Mouse (Mus musculus) cerebellum, adult 8-10 months (tissue): ENCODE data around the gene Pmpca.
"Not testable (repeated sequence)": the region's sequence is repeated elsewhere in the genome, so short reads cannot be mapped to it uniquely, and the experiment has no call there.

Experiments used
- DNase-seq: peaks from one replicate; pipeline ENCODE4 v3.0.0; 2022

Gene Pmpca

DNA sequence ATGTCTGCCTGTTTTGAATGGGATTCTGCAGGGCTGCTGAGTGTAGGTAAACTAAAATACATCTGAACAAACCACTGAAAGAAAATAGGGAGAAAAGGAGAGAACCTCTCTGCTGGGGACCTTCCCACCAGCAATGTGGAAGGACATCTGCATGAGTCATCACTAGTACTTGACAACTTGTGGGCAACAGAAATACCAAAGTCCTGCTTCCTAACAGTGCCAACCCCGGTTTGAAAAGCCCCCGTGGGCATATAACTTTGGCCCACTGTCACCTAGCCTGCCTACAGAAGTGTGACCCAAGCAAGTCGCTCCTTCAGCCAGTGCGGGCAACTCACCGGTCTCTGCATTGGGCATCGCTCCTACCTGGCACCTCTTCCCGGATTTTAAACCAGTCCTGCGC lies 16.7 kb upstream of the Pmpca start:
- DNase-seq = no peak

DNA sequence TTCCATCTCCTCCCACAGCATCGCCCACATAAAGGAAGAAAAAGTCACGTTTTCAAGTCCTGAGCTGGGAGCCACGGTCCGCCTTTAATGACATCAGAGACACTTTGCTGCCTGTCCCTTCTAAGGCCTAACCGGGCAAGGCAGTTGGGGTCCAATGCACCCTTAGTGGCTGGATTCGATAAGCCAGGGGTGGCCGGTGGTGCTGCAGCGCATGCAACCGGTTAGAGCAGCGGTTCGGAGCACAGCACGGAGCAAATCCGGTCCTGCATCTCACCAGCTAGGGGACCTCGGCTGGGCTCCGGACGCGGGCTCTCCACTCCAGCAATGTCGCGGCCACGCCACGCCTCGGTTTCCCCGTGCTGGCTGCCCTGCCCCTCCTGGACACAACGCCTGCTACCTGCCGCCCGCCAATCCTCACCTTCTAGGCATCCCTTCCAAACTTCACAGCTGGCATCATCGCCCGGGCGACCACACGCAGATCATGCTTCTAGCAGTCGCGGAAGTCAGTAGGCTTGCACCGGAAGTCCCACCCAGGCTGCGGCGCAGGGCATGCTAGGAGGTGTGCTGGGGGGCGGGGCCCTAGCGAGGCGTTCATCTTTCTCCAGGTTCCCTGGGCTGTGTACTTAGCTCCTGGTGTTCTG lies 8.9 kb upstream of the Pmpca start, which contains the start of gene Snapc4:
Snapc4 (minus strand) TSS at position 523 of the 641 bp plus-strand sequence.
- peak; percentile 71 for DNase-seq

DNA sequence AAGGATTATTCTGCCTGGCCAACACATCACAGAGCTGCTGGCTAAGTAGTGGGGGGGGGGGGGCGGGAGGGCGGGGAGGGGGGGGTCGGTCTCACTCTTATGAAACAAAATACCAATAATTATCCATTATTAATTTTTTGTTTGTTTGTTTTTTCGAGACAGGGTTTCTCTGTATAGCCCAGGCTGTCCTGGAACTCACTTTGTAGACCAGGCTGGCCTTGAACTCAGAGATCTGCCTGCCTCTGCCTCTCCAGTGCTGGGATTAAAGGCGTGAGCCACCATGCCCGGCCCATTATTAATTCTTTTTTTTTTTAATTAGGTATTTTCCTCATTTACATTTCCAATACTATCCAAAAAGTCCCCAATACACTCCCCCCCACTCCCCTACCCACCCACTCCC lies 8.3 kb upstream of the Pmpca start:
- DNase-seq = not testable (repeated sequence)

DNA sequence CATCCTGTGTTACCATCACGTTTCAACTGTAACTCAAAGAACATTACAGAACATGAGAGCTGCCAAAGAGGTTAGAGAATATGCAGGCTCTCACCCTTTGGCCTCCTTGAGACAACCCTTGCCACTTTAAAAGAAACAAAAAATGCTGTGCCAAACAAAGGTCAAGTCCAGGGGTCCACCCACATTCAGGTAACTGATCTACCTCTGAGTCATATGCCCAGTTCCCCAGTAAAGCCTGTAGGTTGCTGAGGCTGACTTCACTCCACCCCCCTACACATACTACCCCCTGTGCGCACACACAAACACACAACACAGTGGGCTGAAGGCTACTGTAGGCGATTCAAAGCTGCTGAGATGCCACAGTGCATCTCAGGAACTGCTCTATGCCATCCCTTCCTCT lies 1.4 kb upstream of the Pmpca start:
- DNase-seq = no peak

DNA sequence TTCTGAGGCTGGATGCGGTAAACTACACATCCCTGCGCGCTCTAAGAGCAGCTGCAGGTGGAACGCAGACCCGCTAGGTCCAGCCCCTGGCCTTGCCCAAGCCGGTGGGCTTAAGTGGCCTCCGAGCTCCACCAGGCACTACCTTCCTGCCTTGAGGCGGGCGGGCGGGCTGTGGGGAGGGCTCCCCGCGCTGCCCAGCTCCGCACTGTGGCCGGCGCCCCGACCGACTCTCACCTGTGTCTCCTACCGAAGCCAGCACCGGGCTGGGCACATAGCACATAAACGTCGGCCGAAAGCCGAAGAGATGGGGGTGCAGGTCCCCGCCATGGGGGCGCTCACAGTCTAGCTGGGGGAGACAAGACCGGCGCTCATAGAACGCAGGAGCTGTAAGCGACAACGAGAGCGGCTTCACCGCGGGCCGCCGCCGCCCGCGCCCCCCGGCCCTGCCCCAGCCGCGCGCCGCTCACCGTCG lies 421 bp upstream of the Pmpca start:
- DNase-seq = no peak

DNA sequence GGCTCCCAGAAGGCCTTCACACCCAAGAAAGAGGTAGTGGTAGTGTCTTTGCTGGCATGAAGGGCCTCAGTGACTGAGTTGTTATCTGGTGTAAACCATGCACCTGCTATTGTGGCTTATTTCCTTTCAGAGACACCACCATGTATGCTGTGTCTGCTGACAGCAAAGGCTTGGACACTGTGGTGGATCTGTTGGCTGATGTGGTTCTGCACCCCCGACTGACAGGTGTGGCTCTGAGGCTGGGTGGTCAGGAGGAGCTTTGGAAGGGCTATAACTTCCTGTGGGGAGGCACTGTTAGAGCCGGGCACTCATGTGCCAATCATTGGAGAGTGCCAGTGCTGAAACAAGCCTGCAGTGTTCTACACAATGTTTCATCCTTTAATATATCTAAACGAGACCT lies 1.8 kb downstream of the Pmpca start:
- no peak for DNase-seq

DNA sequence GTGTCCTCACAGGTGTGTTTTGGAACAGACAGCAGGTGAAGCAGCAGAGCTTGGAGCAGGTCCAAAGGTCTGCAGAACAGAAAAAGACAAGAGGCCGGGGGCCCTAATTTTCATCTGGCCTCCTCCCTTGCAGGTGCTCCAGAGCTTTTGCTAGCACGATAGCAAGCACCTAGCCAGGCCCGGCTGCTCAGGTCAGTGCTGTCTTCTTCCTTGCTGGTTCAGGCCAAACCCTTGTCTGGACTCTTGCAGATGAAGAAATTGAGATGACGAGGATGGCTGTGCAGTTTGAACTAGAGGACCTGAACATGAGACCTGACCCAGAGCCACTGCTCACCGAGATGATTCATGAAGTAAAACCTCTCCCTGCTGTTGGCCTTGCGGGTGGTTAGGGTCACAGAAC lies 2.5 kb downstream of the Pmpca start:
- no peak for DNase-seq

DNA sequence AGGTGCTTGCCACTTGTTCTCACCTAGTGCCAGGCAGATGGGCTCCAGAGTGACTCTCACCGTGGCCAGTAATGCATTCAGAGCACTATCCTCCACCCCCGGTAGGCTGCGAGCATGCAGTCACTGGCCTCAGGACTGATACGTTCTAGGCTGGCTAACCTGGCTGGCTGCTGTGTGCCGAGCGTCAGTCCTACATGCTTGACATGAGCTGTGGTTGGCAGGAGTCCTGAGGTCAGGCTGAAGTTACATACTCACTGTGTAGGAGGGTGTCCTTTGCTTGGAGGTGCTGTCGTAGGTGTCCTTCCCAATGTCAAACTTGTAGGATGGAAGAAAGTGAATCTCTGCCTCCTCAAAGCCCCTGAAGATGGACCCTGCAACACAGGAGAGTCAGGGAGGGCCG lies 9.8 kb downstream of the Pmpca start:
- DNase-seq = no peak

DNA sequence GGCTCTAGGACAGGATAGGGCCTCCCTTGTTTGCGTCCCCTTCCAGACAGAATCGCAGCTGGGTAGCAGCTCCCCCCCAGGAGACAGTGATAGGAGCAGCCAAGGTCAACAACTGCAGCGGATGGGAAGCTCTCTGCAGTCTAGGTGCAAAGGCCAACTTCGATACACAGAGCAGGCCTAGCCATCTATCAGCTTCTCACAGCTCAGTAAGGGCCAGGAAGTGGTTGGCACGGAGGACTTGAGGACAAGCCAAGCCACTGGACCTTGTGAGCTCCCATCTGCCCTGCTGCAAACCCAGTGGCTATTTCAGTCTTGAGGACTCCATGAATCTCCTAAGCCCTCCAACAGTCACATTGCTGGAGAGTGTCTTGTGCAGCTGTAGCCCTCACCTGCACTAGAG lies 10.5 kb downstream of the Pmpca start:
- no peak for DNase-seq

DNA sequence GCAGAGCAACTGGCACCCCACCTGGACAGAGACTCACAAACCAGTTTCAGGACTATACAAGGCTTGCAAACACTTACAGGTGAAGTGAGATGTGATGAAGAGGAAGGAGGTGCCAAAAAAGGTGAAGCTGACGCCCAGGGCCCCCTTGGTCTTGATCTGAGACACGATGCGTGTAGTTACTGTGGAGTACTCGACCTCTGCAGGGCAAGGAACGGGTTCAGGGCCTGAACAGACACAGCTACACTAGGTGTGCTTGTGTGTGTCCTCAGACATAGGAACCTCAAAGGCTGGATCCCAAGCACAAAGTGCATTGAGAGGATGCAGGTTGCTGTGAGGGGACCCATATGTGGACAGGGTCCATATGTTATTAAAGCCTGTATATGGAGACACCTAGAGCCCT lies 11.2 kb downstream of the Pmpca start:
- DNase-seq = no peak

DNA sequence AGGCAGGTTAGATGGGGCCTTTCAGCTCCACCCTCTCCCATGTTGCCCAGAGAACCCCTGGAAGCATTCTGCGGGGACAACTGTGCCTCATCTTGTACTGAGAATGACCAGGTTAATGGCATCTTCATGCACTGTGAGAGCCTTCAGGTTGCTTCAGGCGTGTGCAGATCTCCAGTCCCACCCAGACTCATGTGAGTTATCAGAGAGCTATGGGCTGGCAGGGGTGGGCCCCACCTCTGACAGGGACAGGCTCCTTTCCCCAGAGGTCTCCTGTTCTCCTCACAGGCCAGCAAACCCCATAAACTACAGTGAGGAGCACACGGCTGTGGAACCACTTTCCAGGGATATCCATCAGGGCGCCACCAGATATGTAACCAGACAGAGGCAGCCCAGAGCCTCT lies 11.9 kb downstream of the Pmpca start:
- DNase-seq = no peak

DNA sequence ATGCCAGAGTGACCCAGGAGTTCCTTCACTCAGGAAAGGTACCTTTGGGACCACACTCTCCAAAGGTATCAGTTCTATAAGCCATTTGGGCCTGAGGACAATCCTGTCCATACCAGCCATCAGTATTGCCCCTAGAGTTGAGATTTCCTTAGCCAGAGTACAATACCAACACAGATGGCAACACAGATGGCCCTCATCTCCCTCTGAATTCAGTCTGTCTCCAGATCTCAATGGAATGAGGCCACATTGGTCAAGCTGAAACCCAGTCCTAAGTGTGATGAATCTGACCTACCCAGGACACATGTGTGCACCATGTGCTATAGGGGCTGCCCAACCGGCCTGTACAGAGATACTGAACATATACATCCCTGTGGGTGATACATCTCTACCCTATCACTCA lies 13.1 kb downstream of the Pmpca start:
- peak; percentile 47 for DNase-seq

DNA sequence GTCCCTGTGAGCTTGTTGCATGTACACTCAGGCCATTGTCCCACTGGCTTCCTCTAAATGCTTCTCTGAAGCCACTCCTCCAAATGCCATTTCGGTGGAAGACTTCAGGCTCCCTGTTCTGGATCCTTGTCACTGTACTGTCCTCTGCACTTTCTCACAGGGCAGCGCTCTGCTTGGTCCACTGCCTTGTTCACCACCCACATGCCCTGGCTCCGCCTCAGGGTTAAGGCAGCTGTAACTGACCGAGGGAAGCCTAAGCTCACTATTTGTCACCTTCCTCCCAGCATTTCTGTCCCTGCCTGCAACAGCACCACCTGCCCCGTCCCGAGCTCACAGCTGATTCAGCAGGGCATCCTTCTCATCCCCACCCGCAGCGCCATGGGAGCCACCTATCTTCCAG lies 14.2 kb downstream of the Pmpca start:
- no peak for DNase-seq

DNA sequence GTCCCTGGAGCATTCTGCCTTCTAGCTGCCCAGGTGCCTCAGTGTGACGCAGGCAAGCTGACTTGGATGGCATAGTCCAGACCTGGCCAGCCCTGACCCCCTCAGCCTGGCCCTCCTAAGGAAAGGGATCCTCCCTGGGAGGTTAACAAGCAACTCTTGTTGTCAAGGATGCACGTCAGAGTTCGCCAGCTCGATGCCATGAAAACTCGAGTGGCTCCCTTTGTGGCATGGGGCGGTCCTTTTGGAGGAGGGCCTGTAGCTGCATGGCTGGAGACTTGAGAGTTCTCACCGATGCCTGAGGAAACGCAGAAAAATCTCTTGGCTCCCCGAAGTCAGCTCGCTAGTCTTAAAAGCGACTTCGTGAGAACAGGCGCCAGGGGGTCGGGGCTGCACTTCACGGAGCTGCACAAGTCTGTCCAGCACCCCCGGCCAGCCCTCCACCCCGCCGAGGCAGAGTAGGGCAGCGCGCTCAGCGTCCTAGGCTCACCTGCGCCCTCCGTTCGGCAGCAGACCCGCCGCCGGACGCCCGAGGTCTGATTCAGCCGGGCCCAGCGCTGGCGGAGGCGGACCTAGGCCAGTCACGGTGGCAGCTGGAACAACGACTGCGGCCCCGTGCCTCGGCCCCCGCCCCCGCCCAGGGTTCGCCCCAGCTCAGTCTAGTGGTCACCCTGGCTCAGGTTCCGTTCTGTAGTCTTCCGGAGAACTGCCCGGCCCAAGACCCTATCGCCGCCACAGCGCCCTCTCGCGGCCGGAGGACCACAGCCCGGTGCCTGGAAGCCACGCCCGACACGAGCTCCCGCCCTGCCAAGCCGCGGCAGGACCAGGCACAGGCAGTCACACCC lies 19.6 kb downstream of the Pmpca start, which contains the start of gene Inpp5e:
Inpp5e (minus strand) TSS at position 689 of the 842 bp plus-strand sequence.
- peak; percentile 99 for DNase-seq

DNA sequence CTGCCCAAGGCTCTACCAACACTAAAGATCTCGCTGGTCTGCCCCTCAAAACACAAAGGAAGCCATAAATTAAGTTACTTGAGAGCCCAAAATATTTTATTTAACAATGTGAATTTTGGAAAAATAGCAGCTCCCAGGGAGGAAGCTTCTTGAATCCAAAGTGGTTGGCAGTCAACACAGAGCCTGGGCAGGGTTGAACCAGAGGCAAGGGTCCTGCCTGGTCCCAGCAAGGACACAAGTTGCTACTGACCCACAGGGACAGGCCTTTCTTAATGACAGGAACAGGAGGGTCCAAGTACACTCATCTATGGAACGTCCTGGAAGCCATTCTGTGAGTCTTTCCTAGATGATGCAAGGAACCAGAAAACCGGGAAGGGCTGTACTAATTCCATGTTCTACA lies 20.2 kb downstream of the Pmpca start:
- DNase-seq = no peak

DNA sequence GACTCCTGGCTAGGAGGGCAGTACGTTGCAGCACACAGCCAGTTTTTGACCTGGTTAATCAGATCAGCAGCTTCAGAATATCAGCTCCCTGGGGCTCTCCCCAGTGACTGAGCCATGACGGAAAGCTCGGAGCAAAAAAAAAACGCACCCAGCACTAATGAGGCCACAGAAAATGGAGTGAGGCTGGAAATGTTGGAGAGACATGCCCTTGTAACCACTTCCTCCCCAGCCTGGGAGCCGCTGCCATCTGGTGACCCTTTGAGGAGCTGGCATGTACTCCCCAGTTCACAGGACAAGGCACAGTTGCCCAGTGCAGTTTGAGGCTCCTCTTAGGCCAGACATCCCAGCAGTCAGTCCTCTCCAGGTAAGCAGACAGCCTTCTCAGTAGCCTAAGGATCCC lies 21.0 kb downstream of the Pmpca start:
- no peak for DNase-seq

DNA sequence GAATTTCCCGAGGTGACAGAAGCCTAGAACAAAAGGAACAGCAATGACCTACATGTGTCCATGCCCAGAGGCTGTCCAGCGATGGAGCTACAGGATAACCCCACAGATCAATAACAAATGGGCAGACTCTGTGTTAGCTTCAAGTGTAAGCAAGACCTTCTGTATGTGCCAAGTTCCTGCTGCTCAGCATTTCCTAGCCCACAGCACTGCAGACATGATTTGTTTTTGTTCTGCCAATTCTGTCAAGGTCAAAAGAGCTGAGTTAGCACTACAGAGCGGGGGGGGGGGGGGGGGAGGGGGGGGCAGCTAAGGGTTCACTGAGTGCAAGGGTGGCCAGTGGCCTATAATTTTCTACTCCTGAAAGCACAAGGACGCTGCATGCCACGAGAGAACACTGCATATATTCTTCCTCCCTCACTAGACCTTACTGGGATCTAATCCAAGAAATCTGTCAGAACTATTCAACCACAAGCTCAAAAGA lies 21.8 kb downstream of the Pmpca start:
- no peak for DNase-seq

DNA sequence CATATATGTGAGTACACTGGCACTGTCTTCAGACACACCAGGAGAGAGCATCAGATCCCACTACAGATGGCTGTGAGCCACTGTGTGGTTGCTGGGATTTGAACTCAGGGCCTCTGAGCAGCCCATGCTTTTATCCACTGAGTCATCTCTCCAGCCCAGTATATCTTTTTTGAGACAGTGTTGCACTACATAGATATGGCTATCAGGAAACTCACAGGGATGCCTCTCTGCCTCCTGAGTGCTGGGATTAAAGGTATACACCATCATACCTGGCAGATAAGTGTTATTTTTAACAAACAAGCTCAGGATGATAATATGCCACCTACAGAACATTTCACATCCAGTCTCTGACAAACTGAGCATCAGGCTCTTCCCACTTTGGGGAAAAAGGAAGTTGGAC lies 27.9 kb downstream of the Pmpca start:
- DNase-seq = no peak

DNA sequence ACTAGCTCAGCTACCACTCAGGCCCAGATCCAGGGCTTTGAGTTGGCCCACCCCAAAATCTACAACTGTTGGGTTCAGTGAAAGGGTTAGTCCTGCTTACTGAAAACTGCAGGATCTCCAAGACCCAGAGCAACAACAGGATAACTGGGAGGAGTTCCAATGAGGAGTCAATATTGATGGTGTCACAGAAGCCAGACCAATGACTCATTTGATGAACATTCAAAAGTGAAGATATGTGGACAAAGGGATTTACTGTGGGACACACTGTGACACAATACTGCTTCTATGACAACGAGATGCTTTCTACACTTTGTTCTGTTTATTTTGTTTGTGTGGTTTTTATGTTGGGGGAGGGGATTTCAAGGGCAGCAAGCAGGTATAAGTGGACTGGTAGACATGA lies 29.0 kb downstream of the Pmpca start:
- DNase-seq = no peak

DNA sequence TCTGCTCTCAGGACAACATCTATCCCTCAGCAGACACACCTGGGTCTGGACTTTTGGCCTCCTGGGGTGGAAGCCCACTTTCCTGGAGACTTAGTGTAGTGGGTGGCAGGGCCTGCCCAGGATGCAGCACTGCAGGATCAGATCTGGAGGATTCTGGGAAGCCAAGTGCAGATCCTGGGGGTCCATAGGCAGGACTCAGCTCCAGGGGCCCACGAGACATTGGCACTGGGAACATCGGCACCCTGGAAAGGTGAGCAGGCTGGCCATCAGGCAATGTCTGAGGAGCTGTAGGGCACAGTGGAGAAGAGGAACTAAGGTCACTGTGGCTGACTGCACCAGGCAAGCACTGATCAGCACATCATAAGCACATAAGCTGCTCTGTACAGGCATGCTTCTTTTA lies 32.8 kb downstream of the Pmpca start:
- no peak for DNase-seq

DNA sequence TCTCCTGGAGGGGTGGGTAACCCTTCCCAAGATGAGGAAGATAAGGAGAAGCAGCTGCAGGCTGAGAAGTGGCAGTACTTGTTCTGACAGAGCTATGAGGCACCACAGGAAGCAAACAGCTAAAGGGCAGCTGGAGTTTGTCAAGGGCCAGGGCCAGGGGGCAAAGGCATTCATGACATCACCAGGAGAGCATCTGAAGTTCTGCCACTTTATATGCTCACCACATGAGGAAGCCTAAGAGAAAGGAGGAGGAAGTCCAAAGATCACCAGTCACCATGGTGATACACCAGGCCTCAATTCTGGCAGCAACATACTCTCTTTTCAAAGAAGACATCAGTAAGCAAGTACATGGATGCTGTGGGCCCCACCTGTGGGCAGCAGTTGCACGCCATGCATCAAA lies 33.9 kb downstream of the Pmpca start:
- DNase-seq = no peak

DNA sequence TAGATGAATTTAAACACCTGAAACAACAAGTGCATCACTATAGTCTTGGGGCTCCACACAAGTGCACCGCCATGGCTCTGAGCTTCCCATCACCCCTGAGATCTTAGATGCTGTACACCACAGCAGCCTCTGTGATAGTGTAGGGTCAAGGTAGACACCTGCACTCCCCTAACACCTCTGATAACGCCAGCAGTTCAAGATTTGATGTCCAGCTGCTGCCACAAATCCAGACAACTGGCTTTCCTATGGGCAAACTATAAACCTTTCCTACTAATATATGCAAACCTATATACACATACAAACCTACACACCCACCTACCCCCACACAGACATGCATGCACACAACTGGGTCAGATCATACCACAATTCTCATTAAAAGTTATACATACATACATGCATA lies 35.4 kb downstream of the Pmpca start:
- no peak for DNase-seq

DNA sequence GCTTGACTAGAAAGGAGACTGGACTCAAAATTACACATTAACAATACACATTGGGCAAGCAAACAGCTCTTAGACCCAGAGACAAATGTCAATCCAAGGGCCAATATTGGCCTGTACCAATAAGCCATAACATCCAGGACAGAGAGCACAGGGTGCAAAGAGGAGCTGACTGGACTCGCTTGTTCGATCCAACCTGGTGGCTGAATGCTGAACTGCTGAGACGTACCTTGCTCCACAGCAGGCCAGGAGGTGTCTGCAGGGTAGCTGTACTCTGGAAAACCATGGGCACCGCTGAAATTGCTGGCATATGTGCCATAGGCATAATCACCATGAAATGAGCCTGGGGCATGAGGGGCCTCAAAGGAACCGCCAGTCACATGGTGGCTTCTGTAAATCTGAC lies 40.7 kb downstream of the Pmpca start:
- no peak for DNase-seq
